ENCODE assay signal across 8 mouse cellular contexts in the genomic region with DNA sequence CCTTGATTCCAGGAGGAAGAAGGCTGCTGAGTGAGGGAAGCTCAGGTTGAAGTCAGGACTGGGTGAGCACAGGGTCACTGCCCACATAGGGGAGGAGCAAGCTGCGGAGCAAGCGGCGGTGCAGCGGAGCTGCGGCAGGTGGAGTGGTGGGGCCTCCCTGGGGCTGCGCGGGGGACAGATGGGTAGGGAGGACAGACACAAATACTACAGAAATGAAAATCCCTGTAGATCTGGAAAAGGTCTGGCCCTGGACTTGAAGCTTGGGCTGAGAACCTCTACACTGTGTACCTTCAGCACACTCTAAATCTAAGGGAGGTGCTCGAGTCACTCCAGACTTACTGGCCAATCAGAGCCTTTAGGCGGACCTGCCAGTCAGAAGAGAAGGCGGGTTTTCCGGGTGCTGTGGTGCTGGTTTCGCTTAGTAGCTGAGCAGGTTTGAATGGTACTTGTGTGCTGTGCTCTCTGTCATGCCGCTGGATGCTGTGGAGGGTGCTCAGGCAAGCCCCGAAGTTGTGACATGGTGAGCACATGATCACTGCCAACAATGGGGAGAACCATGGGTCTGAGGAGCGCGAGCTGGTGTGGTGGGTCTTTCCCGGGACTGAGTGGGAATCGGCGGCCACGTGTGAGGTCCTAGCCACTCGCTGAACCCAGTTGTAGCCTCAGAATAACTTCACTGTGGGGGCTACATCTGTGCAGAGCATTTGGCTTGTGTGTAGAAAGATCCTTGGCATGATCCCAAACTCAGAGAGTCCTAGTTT. TPM values are rescaled to one million over a fixed set of nuclear protein-coding genes. Genes with fewer than 3 reads are reported as not detected.
DNase-seq lines count a peak whose midpoint lies in the region; ATAC-seq and TF ChIP-seq lines count a peak whose summit lies in the region.
"Not testable (repeated sequence)": the region's sequence is repeated elsewhere in the genome, so short reads cannot be mapped to it uniquely, and the experiment has no call there.

No protein-coding gene starts in this region.

- not testable (repeated sequence) for TF ChIP-seq CTCF in MEL (IDR thresholded peaks at IDR 0.05 in 2 of 3, conservative IDR thresholded peaks at IDR 0.05 in 1 of 3; ENCODE audit: control insufficient read depth in 1 of 3, insufficient read depth in 1 of 3, low read depth in 2 of 3, low read length in 3 of 3, poor library complexity in 1 of 3, severe bottlenecking in 1 of 3)

- TF ChIP-seq RAD21 in MEL (IDR thresholded peaks at IDR 0.05; ENCODE audit: low read depth, low read length) = not testable (repeated sequence)

- H3K36me3 ChIP-seq in MEL (ENCODE audit: control insufficient read depth in 1 of 2, insufficient read depth in 2 of 2, low read length in 2 of 2) = peaks cover 0 to 11% of the 10 kb centered on the region in 2 experiments; a peak in 2 of 4 replicates
- not testable (repeated sequence) for H3K36me3 ChIP-seq in forebrain, embryonic 15.5 days; neural tube, embryonic 14.5 days (ENCODE audit: control insufficient read depth, insufficient read depth, low read length)

- peaks cover under 1 to 12% of the 10 kb centered on the region in 2 experiments; a peak in 2 of 4 replicates for H3K4me1 ChIP-seq in MEL (ENCODE audit: control insufficient read depth in 1 of 2, insufficient read depth in 2 of 2, low read length in 2 of 2)
- not testable (repeated sequence) for H3K4me1 ChIP-seq in forebrain, embryonic 15.5 days; neural tube, embryonic 14.5 days (ENCODE audit: control insufficient read depth, insufficient read depth, low read length)

- peak overlapping the region; percentile 74 to 92 for H3K4me3 ChIP-seq in MEL (ENCODE audit: control insufficient read depth in 1 of 2, insufficient read depth in 1 of 2, low read depth in 2 of 2, low read length in 2 of 2)
- H3K4me3 ChIP-seq in forebrain, embryonic 15.5 days = peak overlapping the region; percentile 57
- peak overlapping the region; percentile 37 for H3K4me3 ChIP-seq in neural tube, embryonic 14.5 days (ENCODE audit: low read depth, low read length)

- H3K9me3 ChIP-seq in MEL (replicated peaks; ENCODE audit: insufficient read depth, low read length); forebrain, embryonic 15.5 days; neural tube, embryonic 14.5 days (ENCODE audit: control insufficient read depth, low read length): not testable (repeated sequence)

- H3K9ac ChIP-seq in MEL (ENCODE audit: control insufficient read depth, low read depth, low read length, poor library complexity, severe bottlenecking) = peak overlapping the region; percentile 79
- H3K9ac ChIP-seq in forebrain, embryonic 15.5 days (replicated peaks) = peak overlapping the region; percentile 68
- H3K9ac ChIP-seq in neural tube, embryonic 14.5 days (replicated peaks; ENCODE audit: low read depth, low read length) = peak overlapping the region; percentile 37

- under 1% methylated on average over 21 of the region's 21 CpGs for WGBS in forebrain, embryonic 15.5 days
- 0% methylated on average over 20 of the region's 21 CpGs for WGBS in neural tube, embryonic 14.5 days

- peak; percentile 89 for DNase-seq in MEL (ENCODE audit: low read depth, low spot score)
- DNase-seq in cerebellum, adult 18-20 months = peak; percentile 82 to 87
- DNase-seq in heart, postnatal 25 days (ENCODE audit: low spot score) = peak; percentile 49
- DNase-seq in layer of hippocampus, adult 18-20 months (ENCODE audit: low spot score in 2 of 2) = peak; percentile 75 to 87
- peak; percentile 86 to 88 for DNase-seq in lung, adult 18-20 months
- peak; percentile 69 for DNase-seq in testis, postnatal 10 days (ENCODE audit: low spot score)

- peak overlapping the region; percentile 80 for H3K4me2 ChIP-seq in forebrain, embryonic 15.5 days (replicated peaks)
- peak overlapping the region; percentile 56 for H3K4me2 ChIP-seq in neural tube, embryonic 14.5 days (ENCODE audit: low read depth, low read length)

- ATAC-seq in forebrain, embryonic 15.5 days (replicated peaks) = peak; percentile 98
- peak; percentile 98 for ATAC-seq in neural tube, embryonic 14.5 days (ENCODE audit: low read depth)

- TF ChIP-seq EP300 in MEL (IDR thresholded peaks at IDR 0.05; ENCODE audit: low read depth in 1 of 2, low read length in 2 of 2) = not testable (repeated sequence)

- not testable (repeated sequence) for H3K27me3 ChIP-seq in MEL (ENCODE audit: control insufficient read depth in 1 of 2, insufficient read depth in 2 of 2, low read length in 2 of 2); forebrain, embryonic 15.5 days; neural tube, embryonic 14.5 days (ENCODE audit: control insufficient read depth, insufficient read depth, low read length)

- peak overlapping the region; percentile 51 for H3K27ac ChIP-seq in MEL (ENCODE audit: control insufficient read depth, low read depth, low read length)
- H3K27ac ChIP-seq in forebrain, embryonic 15.5 days (replicated peaks) = peak overlapping the region; percentile 78
- not testable (repeated sequence) for H3K27ac ChIP-seq in neural tube, embryonic 14.5 days (ENCODE audit: low read depth, low read length)

- H3K79me2 ChIP-seq in MEL (ENCODE audit: control insufficient read depth, insufficient read depth, low read length, poor library complexity) = peaks cover 19% of the 10 kb centered on the region

- TF ChIP-seq POLR2A in MEL (IDR thresholded peaks at IDR 0.05; ENCODE audit: control insufficient read depth in 1 of 2, insufficient read depth in 1 of 2, low read depth in 1 of 2, low read length in 2 of 2, poor library complexity in 1 of 2) = peak; percentile 78 to 87

- intact Hi-C loops in heart, postnatal 25 days (cut with DNase I) = not testable (repeated sequence)

TF ChIP-seq in MEL, 35 proteins besides CTCF, POLR2A, EP300 and RAD21:
- TF ChIP-seq HCFC1 (IDR thresholded peaks at IDR 0.05; ENCODE audit: low read depth, low read length) (0 out of 2 replicates have a peak, but pooled peaks have one; percentile 50), ZMIZ1 (IDR thresholded peaks at IDR 0.05; ENCODE audit: low read depth, low read length) (0 out of 2 replicates have a peak, but pooled peaks have one; percentile 22), MXI1 (IDR thresholded peaks at IDR 0.05; ENCODE audit: low read depth, low read length) (peak; percentile 85), MAX (IDR thresholded peaks at IDR 0.05; ENCODE audit: low read length) (peak; percentile 65), SIN3A (IDR thresholded peaks at IDR 0.05; ENCODE audit: low read length) (peak; percentile 53; the same call in 1 of the 2 replicates), USF1 (IDR thresholded peaks at IDR 0.05; ENCODE audit: low read depth, low read length) (peak; percentile 47; the same call in 1 of the 2 replicates), NELFE (IDR thresholded peaks at IDR 0.05; ENCODE audit: low read depth, low read length) (peak; percentile 82), MYC (IDR thresholded peaks at IDR 0.05; ENCODE audit: low read depth, low read length) (peak; percentile 76), POLR2AphosphoS2 (IDR thresholded peaks at IDR 0.05; ENCODE audit: low read length) (0 out of 2 replicates have a peak, but pooled peaks have one; percentile 42), TBP (IDR thresholded peaks at IDR 0.05; ENCODE audit: low read depth, low read length) (peak; percentile 65)

RNA-seq across cellular contexts. Expression of gene Vmn2r87, which starts 44.9 kb away (rescaled TPM):
- not detected in 2 replicates for total RNA-seq in MEL (2012; rRNA removed)
- polyA plus RNA-seq in MEL (2012; ENCODE audit: insufficient read depth in 1 of 2, insufficient read length in 2 of 2, low read depth in 1 of 2, low replicate concordance in 2 of 2, missing spikeins in 1 of 2) = not detected
- not detected in 2 replicates for polyA plus RNA-seq in forebrain, embryonic 15.5 days (2015; fragmentation: Nextera tagmentation; extraction: Ambion mirVana)
- total RNA-seq in heart, postnatal 25 days (2021) = not detected
- under 1 TPM; 0.40 to 0.46 TPM for total RNA-seq in layer of hippocampus, adult 18-20 months (2021)
- polyA plus RNA-seq in neural tube, embryonic 14.5 days (2014; fragmentation: Nextera tagmentation; extraction: Ambion mirVana) = 0.14 and 0.33 TPM in 2 replicates
